Mouse (Mus musculus) spleen, adult 2 months (tissue): ENCODE measurements at regions not wholly inside any gene's neighbourhood (a gene's known extent, or its start where the extent isn't known, plus 50 kb on each side); places are given as distances from the start of the nearest gene placed in this dataset.

Experiments used
- DNase-seq, 2 experiments: peaks; one replicate each; pipeline versions ENCODE4 v3.0.0 to v3.0.0-alpha.2; 2012 to 2021; ENCODE audit warnings: low spot score in 2 of 2, low read depth in 1 of 2
- H3K27ac ChIP-seq: fragments of 200-500 bp; 2 replicates; pipeline ENCODE4 v1.5.1; 2012; ENCODE audit warnings: low read length, inconsistent platforms; ENCODE audit not compliant: insufficient read depth
- H3K27me3 ChIP-seq: fragments of 200-500 bp; 2 replicates; pipeline ENCODE4 v1.6.1; 2012; ENCODE audit warnings: mild to moderate bottlenecking, moderate library complexity, low read length, inconsistent platforms; ENCODE audit not compliant: control insufficient read depth, insufficient read depth
- H3K36me3 ChIP-seq: fragments of 200-500 bp; 2 replicates; pipeline ENCODE4 v1.6.1; 2012; ENCODE audit warnings: mild to moderate bottlenecking, low read length, inconsistent platforms; ENCODE audit not compliant: control insufficient read depth, insufficient read depth
- H3K4me1 ChIP-seq: fragments of 200-500 bp; 2 replicates; pipeline ENCODE4 v1.6.1; 2011; ENCODE audit warnings: inconsistent platforms; ENCODE audit not compliant: control insufficient read depth, insufficient read depth, insufficient read length
- H3K4me3 ChIP-seq: fragments of 200-500 bp; 2 replicates; pipeline ENCODE4 v1.5.1; 2011; ENCODE audit warnings: mild to moderate bottlenecking, inconsistent platforms; ENCODE audit not compliant: insufficient read depth, insufficient read length; ENCODE audit errors: extremely low read depth
- CTCF ChIP-seq: fragments of 200-500 bp; IDR thresholded peaks from 2 replicates; pipeline ENCODE4 v1.5.1; 2011; ENCODE audit warnings: mild to moderate bottlenecking, inconsistent platforms; ENCODE audit not compliant: insufficient read depth, insufficient read length, insufficient replicate concordance; ENCODE audit errors: extremely low read depth
- POLR2A ChIP-seq: fragments of 200-500 bp; IDR thresholded peaks from 2 replicates; pipeline ENCODE4 v1.6.1; 2011; ENCODE audit warnings: low read depth, low read length, inconsistent platforms
- WGBS: fragments of 180-500 bp; shearing (Covaris S2); methylation state at CpG from one replicate; pipeline ENCODE4 v1.1.7; 2018; 5-methylcytosine and 5-hydroxymethylcytosine counted together

DNA sequence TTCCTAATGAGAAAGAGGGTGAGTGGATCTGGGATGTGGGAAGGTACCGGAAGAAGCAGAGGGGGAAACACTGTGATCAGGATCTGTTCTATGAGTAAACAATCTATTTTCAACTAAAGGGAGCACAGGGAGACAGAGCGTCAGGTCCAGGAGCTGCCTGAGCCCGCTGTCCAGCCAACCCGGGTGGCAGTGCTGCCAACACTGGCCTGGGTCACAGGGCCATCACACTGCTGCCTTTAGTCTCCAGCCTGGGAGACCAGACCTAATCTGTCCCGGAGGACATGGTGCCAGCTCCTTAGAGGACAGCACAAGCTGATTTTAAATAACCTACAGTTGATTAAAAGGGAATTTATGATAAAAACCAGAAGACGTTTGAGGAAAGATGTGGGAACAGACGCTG lies 100.0 kb upstream of the Tmem260 start:
- DNase-seq, result no peak
- H3K4me3 ChIP-seq, result no peak overlapping the region
- H3K27me3 ChIP-seq, result no peaks in the 10 kb centered on the region
- no peaks in the 10 kb centered on the region for H3K4me1 ChIP-seq
- H3K27ac ChIP-seq, result no peak overlapping the region
- no peak for TF ChIP-seq CTCF
- no peak for TF ChIP-seq POLR2A
- WGBS, result 88% methylated on average over 7 of the region's 7 CpGs
- no peaks in the 10 kb centered on the region for H3K36me3 ChIP-seq

DNA sequence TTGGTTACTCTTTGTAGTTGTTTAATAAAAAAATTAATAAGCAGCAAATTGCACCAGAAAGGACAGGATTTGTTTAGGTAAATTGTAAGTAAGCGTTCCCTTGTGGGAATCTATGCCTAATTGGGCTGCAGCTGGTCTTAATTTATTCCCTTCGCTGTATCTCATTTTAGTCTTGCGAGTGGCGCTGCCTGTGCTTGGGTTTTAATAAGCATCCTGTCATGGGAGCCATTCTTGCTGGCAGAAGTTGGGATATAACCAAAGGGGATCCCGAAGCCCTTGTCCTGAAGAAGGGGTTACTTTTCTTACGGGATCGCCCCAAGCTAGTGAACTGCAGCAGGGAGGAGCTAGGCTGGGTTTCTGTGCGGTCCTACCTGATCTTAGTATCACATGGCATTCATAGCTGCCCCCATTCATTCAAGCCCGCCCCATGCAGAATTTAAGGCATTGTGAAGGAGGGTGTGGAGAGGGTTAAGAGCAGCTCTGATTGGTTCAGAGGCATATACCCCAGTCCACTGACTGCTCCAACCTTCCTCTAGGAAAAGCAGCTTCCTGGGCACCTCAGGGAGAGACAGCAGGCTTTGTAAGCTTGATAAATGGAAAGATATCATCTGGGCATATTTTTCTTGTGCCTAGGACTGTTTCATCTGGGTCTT lies 96.4 kb upstream of the Tmem260 start:
- WGBS, result 92% methylated on average over 9 of the region's 9 CpGs
- H3K27ac ChIP-seq, result no peak overlapping the region

GRCm38 (mm10) chr14:48351652-48352051 lies 94.3 kb upstream of the Tmem260 start:
- Histone ChIP-seq H3K27ac (no peak overlapping the region), H3K27me3 (no peaks in the 10 kb centered on the region), H3K36me3 (no peaks in the 10 kb centered on the region), H3K4me1 (no peaks in the 10 kb centered on the region), H3K4me3 (no peak overlapping the region)
- TF ChIP-seq CTCF (no peak), POLR2A (no peak)
- DNase-seq, result no peak
- 76% methylated on average over 6 of the region's 6 CpGs for WGBS

More for the DNA sequence above, 96.4 kb upstream of the Tmem260 start:
- Histone ChIP-seq H3K4me3 (no peak overlapping the region), H3K4me1 (no peaks in the 10 kb centered on the region), H3K36me3 (no peaks in the 10 kb centered on the region), H3K27me3 (no peaks in the 10 kb centered on the region)
- no peak for TF ChIP-seq CTCF
- TF ChIP-seq POLR2A, result no peak
- no peak for DNase-seq

GRCm38 (mm10) chr14:48352825-48353224 lies 93.1 kb upstream of the Tmem260 start:
- DNase-seq, result no peak
- TF ChIP-seq POLR2A (no peak), CTCF (no peak)
- H3K27me3 ChIP-seq, result no peaks in the 10 kb centered on the region
- H3K4me1 ChIP-seq, result no peaks in the 10 kb centered on the region
- no peak overlapping the region for H3K27ac ChIP-seq
- no peaks in the 10 kb centered on the region for H3K36me3 ChIP-seq
- no peak overlapping the region for H3K4me3 ChIP-seq

DNA sequence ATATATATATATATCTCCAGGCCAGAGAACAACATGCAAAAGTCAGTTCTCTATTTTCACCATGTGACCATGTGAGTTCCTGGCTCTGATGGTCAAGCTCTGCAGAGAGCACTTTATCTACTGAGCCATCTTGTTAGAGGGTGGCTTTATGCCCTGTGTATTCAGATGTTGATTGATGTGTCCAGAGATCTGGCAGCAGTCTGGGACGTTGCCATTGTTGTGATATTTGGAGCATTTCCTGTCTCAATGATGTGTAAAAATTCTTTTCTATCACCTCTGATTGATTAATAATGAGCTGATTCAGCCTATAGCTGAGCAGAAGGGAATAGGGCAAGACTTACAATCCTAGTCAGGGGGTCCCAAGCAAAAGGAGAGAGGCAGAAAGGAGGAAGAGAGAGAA lies 91.7 kb upstream of the Tmem260 start:
- TF ChIP-seq CTCF, result no peak
- TF ChIP-seq POLR2A, result no peak
- Histone ChIP-seq H3K4me3 (no peak overlapping the region), H3K4me1 (no peaks in the 10 kb centered on the region), H3K27ac (no peak overlapping the region), H3K36me3 (no peaks in the 10 kb centered on the region), H3K27me3 (no peaks in the 10 kb centered on the region)
- DNase-seq, result no peak
- 49% methylated on average over 1 of the region's 1 CpGs for WGBS

DNA sequence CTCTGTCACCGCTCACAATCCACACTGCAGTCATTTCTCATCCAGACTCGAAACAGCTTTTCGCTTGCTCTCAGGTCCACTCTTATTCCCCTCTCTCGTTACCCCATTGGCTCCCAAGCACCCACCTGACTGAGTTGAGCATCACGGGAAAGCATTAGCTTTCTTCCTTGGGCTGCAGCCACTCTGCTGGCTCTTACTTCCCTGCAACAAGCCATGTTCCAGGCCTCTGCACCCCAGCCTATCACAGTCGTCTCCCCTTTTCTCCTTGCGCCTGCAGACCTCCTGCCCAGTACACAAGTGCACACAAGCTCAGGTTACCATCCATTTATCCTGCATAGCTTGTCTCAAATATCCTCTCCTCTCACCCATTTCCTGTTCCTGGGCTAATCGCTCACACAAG lies 88.5 kb upstream of the Tmem260 start:
- no peak overlapping the region for H3K27ac ChIP-seq
- no peaks in the 10 kb centered on the region for H3K36me3 ChIP-seq
- no peaks in the 10 kb centered on the region for H3K4me1 ChIP-seq
- DNase-seq, result no peak
- no peak overlapping the region for H3K4me3 ChIP-seq
- H3K27me3 ChIP-seq, result no peaks in the 10 kb centered on the region
- TF ChIP-seq POLR2A (no peak), CTCF (no peak)
- WGBS, result 87% methylated on average over 8 of the region's 8 CpGs

DNA sequence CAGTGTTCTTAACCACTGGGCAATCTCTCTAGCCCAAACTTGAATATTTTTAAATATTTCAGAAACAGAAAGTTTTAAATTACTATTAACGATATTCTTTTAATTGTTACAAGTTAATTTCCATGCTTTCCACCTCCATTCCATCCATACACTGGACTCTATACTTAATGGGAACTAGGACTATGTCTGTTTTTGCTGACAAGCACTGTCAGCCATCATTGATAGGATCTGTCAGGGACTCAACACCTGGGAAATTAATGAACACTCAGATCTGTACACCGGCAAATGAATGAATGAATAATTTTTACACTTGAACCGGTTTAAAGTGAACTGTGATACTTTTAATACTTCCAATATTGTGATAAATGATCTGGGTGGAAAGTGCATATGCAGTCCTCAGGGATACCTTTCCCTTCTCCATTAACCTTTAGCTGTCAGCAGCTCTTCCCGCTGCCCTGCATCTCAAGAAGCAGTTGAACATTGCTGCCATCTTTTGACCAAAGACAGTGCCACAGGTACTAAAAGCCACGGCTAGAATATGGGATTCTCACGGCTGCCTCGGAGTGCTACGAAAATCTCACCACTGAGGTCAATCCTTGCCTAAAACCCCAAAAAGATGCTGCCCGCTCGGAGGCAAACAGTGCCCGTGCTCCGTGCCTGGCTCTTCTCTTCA lies 87.3 kb upstream of the Tmem260 start:
- no peaks in the 10 kb centered on the region for H3K4me1 ChIP-seq
- H3K36me3 ChIP-seq, result no peaks in the 10 kb centered on the region
- 50% methylated on average over 12 of the region's 12 CpGs for WGBS
- TF ChIP-seq CTCF (no peak), POLR2A (no peak)
- no peak for DNase-seq
- no peak overlapping the region for H3K4me3 ChIP-seq
- no peak overlapping the region for H3K27ac ChIP-seq
- no peaks in the 10 kb centered on the region for H3K27me3 ChIP-seq
